Mouse (Mus musculus): Measurements from ENCODE around the gene Olfr823. TPM values are rescaled to one million over a fixed set of nuclear protein-coding genes. Genes with fewer than 3 reads are reported as not detected.

Olfr823 gene
- total RNA-seq, 1 experiment, result not detected

DNA sequence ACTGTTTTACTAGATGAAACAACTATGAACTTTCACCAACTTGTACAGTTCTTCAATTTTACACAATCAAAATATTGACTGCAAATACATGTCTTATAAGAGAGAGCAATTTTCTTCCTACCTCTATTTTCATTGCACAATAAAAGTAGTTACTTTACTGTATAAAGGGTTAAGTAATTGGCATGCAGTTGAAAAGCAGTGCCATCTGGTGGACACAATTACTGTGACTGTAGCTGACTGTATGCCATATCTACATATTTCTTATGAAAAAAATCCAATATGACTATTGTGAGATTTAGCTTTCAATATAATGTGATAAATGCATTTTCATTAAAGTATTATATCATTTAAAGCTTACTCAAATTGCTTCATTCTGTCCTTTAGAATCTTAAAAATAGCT is 19.1 kb downstream of the Olfr823 start:
- H3K36me3 ChIP-seq (ENCODE audit: control insufficient read depth, insufficient read depth, low read length, poor library complexity, severe bottlenecking), result no peaks in the 10 kb centered on the region
- no peak for DNase-seq (ENCODE audit: low read depth, low spot score)
- H3K4me1 ChIP-seq (ENCODE audit: control insufficient read depth in 2 of 2, insufficient read depth in 2 of 2, low read length in 2 of 2, poor library complexity in 1 of 2), result no peaks in the 10 kb centered on the region
- no peaks in the 10 kb centered on the region for H3K9me3 ChIP-seq (ENCODE audit: control insufficient read depth, insufficient read depth, low read depth, low read length)
- no peak overlapping the region for H3K4me3 ChIP-seq (ENCODE audit: insufficient read depth in 1 of 2, low read depth in 1 of 2, low read length in 2 of 2, poor library complexity in 1 of 2, severe bottlenecking in 1 of 2)
- H3K9ac ChIP-seq (ENCODE audit: insufficient read depth, low read depth, low read length, poor library complexity, severe bottlenecking), result no peak overlapping the region
- in situ Hi-C loops (cut with MboI; ENCODE audit: low sequenced_read_pairs in 2 of 2, unreplicated experiment in 2 of 2), result no loop called here
- no peak overlapping the region for H3K27ac ChIP-seq (ENCODE audit: insufficient read depth, low read depth, low read length, poor library complexity, severe bottlenecking)
- TF ChIP-seq ZC3H11A (IDR thresholded peaks at IDR 0.05; ENCODE audit: borderline replicate concordance, low read depth, low read length) (no peak), CHD2 (IDR thresholded peaks at IDR 0.05; ENCODE audit: low read depth, low read length) (no peak), ZNF384 (IDR thresholded peaks at IDR 0.05; ENCODE audit: low read depth, low read length) (no peak), HCFC1 (IDR thresholded peaks at IDR 0.05; ENCODE audit: borderline replicate concordance, insufficient read depth, low read length) (no peak)

- Histone ChIP-seq H3K9me3 (ENCODE audit: control insufficient read depth, insufficient read depth, low read depth, low read length) (no peaks in the 10 kb centered on the region), H3K27ac (ENCODE audit: insufficient read depth, low read depth, low read length, poor library complexity, severe bottlenecking) (no peak overlapping the region), H3K9ac (ENCODE audit: insufficient read depth, low read depth, low read length, poor library complexity, severe bottlenecking) (no peak overlapping the region), H3K36me3 (ENCODE audit: control insufficient read depth, insufficient read depth, low read length, poor library complexity, severe bottlenecking) (no peaks in the 10 kb centered on the region), H3K4me3 (ENCODE audit: insufficient read depth in 1 of 2, low read depth in 1 of 2, low read length in 2 of 2, poor library complexity in 1 of 2, severe bottlenecking in 1 of 2) (no peak overlapping the region), H3K4me1 (ENCODE audit: control insufficient read depth in 2 of 2, insufficient read depth in 2 of 2, low read length in 2 of 2, poor library complexity in 1 of 2) (no peaks in the 10 kb centered on the region)
- peak; percentile 57 for DNase-seq (ENCODE audit: low read depth, low spot score)
- peak; percentile 99 for TF ChIP-seq ZC3H11A (IDR thresholded peaks at IDR 0.05; ENCODE audit: borderline replicate concordance, low read depth, low read length)
- no peak for TF ChIP-seq CHD2 (IDR thresholded peaks at IDR 0.05; ENCODE audit: low read depth, low read length)
- in situ Hi-C loops (cut with MboI; ENCODE audit: low sequenced_read_pairs in 2 of 2, unreplicated experiment in 2 of 2), result no loop called here
Measured at GRCm38 (mm10) chr10:130092838-130093440, 22.2 kb downstream of the Olfr823 start.

GRCm38 (mm10) chr10:130070910-130071309 is 44.3 kb downstream of the Olfr823 start, which contains the start of gene Olfr822:
Gene Olfr822, plus strand, starts transcription at chr10:130071210.
- Histone ChIP-seq H3K36me3 (ENCODE audit: control insufficient read depth, insufficient read depth, low read length, poor library complexity, severe bottlenecking) (no peaks in the 10 kb centered on the region), H3K9me3 (ENCODE audit: control insufficient read depth, insufficient read depth, low read depth, low read length) (no peaks in the 10 kb centered on the region), H3K27ac (ENCODE audit: insufficient read depth, low read depth, low read length, poor library complexity, severe bottlenecking) (no peak within 1 kb of the TSS), H3K9ac (ENCODE audit: insufficient read depth, low read depth, low read length, poor library complexity, severe bottlenecking) (no peak within 1 kb of the TSS), H3K4me3 (ENCODE audit: insufficient read depth in 1 of 2, low read depth in 1 of 2, low read length in 2 of 2, poor library complexity in 1 of 2, severe bottlenecking in 1 of 2) (no peak within 1 kb of the TSS), H3K4me1 (ENCODE audit: control insufficient read depth in 2 of 2, insufficient read depth in 2 of 2, low read length in 2 of 2, poor library complexity in 1 of 2) (no peaks in the 10 kb centered on the region)
- in situ Hi-C loops (cut with MboI; ENCODE audit: low sequenced_read_pairs in 2 of 2, unreplicated experiment in 2 of 2), result no loop called here
- TF ChIP-seq HCFC1 (IDR thresholded peaks at IDR 0.05; ENCODE audit: borderline replicate concordance, insufficient read depth, low read length), result no peak
- TF ChIP-seq CHD2 (IDR thresholded peaks at IDR 0.05; ENCODE audit: low read depth, low read length), result no peak
- TF ChIP-seq MAFK (IDR thresholded peaks at IDR 0.05; ENCODE audit: insufficient read depth, low read depth, low read length), result no peak
- no peak for TF ChIP-seq ZNF384 (IDR thresholded peaks at IDR 0.05; ENCODE audit: low read depth, low read length)
- TF ChIP-seq ZC3H11A (IDR thresholded peaks at IDR 0.05; ENCODE audit: borderline replicate concordance, low read depth, low read length), result no peak
- no peak for DNase-seq (ENCODE audit: low read depth, low spot score)

Other genes starting within 250 kb of the Olfr823 start
- 0.22 and 0.26 TPM in 2 replicates for gene Olfr814, start 235.5 kb downstream of the Olfr823 start, total RNA-seq (2012; rRNA removed)
- gene Olfr815, start 209.5 kb downstream of the Olfr823 start, total RNA-seq (2012; rRNA removed), result 0.58 and 0.63 TPM in 2 replicates
- gene Olfr816, start 199.8 kb downstream of the Olfr823 start, total RNA-seq (2012; rRNA removed), result not detected in 2 replicates
- gene Olfr818, start 166.3 kb downstream of the Olfr823 start, total RNA-seq (2012; rRNA removed), result not detected in 2 replicates
- gene Olfr819, start 148.1 kb downstream of the Olfr823 start, total RNA-seq (2012; rRNA removed), result not detected in 2 replicates
- not detected in 2 replicates for gene Olfr247, start 139.2 kb downstream of the Olfr823 start, total RNA-seq (2012; rRNA removed)
- gene Gm10310, start 130.3 kb downstream of the Olfr823 start, total RNA-seq (2012; rRNA removed), result not detected in 2 replicates
- gene Olfr820, start 102.8 kb downstream of the Olfr823 start, total RNA-seq (2012; rRNA removed), result not detected in 2 replicates
- not detected in 2 replicates for gene Olfr821, start 85.0 kb downstream of the Olfr823 start, total RNA-seq (2012; rRNA removed)
- gene Olfr822, start 44.2 kb downstream of the Olfr823 start, total RNA-seq (2012; rRNA removed), result not detected in 2 replicates
- not detected in 2 replicates for gene Olfr824, start 14.6 kb upstream of the Olfr823 start, total RNA-seq (2012; rRNA removed)
- gene Olfr825, start 51.4 kb upstream of the Olfr823 start, total RNA-seq (2012; rRNA removed), result not detected in 2 replicates
- gene Olfr826, start 68.8 kb upstream of the Olfr823 start, total RNA-seq (2012; rRNA removed), result not detected in 2 replicates
- not detected in 2 replicates for gene Olfr827, start 99.0 kb upstream of the Olfr823 start, total RNA-seq (2012; rRNA removed)
- not detected in 2 replicates for gene Neurod4, start 164.9 kb upstream of the Olfr823 start, total RNA-seq (2012; rRNA removed)
- 0.45 TPM in 1 of 2 replicates, not detected in the other for gene Tespa1, start 207.5 kb upstream of the Olfr823 start, total RNA-seq (2012; rRNA removed)

Measured in ES-E14 (cell line).